Mouse (Mus musculus) layer of hippocampus, postnatal 25 days (tissue): ENCODE measurements at regions not wholly inside any gene's neighbourhood (a gene's known extent, or its start where the extent isn't known, plus 50 kb on each side); places are given as distances from the start of the nearest gene placed in this dataset.
A peak's percentile ranks its signal among the peaks of the same experiment; 100 is the strongest.

Source experiments
- DNase-seq, 2 experiments: peaks; one replicate each; pipeline ENCODE4 v3.0.0; 2022; ENCODE audit warnings: mixed read lengths in 2 of 2, low spot score in 1 of 2; ENCODE audit errors: extremely low spot score in 1 of 2

GRCm38 (mm10) chr1:35428126-35428840 lies 578.5 kb downstream of the Plekhb2 start:
- no peak for DNase-seq

- no peak for DNase-seq
Observed at GRCm38 (mm10) chr1:35429471-35429870, 579.7 kb downstream of the Plekhb2 start.

GRCm38 (mm10) chr1:35435721-35436120 lies 585.9 kb downstream of the Plekhb2 start:
- DNase-seq, result no peak

GRCm38 (mm10) chr1:35447345-35447744 lies 597.6 kb downstream of the Plekhb2 start:
- DNase-seq, result no peak

- DNase-seq, result no peak
Observed at GRCm38 (mm10) chr1:35452441-35453107, 602.8 kb downstream of the Plekhb2 start.

- no peak for DNase-seq
Observed at GRCm38 (mm10) chr1:35457591-35457990, 607.8 kb downstream of the Plekhb2 start.

- DNase-seq, result peak; percentile 7 to 11
Observed at GRCm38 (mm10) chr1:35465081-35465480, 603.1 kb upstream of the Hs6st1 start.

GRCm38 (mm10) chr1:35469185-35469753 lies 598.9 kb upstream of the Hs6st1 start:
- no peak for DNase-seq

GRCm38 (mm10) chr1:35478262-35478661 lies 589.9 kb upstream of the Hs6st1 start:
- no peak for DNase-seq

GRCm38 (mm10) chr1:35495963-35496362 lies 572.2 kb upstream of the Hs6st1 start:
- no peak for DNase-seq

- no peak for DNase-seq
Observed at GRCm38 (mm10) chr1:35522951-35523350, 545.2 kb upstream of the Hs6st1 start.

GRCm38 (mm10) chr1:35523790-35524362 lies 544.3 kb upstream of the Hs6st1 start:
- no peak for DNase-seq

- no peak for DNase-seq
Observed at GRCm38 (mm10) chr1:35524788-35525187, 543.4 kb upstream of the Hs6st1 start.

GRCm38 (mm10) chr1:35527750-35528476 lies 540.3 kb upstream of the Hs6st1 start:
- DNase-seq, result no peak

- DNase-seq, result no peak
Observed at GRCm38 (mm10) chr1:35535470-35535869, 532.7 kb upstream of the Hs6st1 start.

- DNase-seq, result no peak
Observed at GRCm38 (mm10) chr1:35536276-35536675, 531.9 kb upstream of the Hs6st1 start.

GRCm38 (mm10) chr1:35548845-35549244 lies 519.4 kb upstream of the Hs6st1 start:
- DNase-seq, result no peak

GRCm38 (mm10) chr1:35551503-35551902 lies 516.7 kb upstream of the Hs6st1 start:
- DNase-seq, result no peak

- DNase-seq, result no peak
Observed at GRCm38 (mm10) chr1:35562786-35563185, 505.4 kb upstream of the Hs6st1 start.

- peak in 1 of 2 experiments; percentile 13 for DNase-seq
Observed at GRCm38 (mm10) chr1:35575203-35575602, 493.0 kb upstream of the Hs6st1 start.

- DNase-seq, result no peak
Observed at GRCm38 (mm10) chr1:35579392-35579791, 488.8 kb upstream of the Hs6st1 start.
